Mouse (Mus musculus): Measurements from ENCODE around the gene Phactr2. TPM values are rescaled to one million over a fixed set of nuclear protein-coding genes. Genes with fewer than 3 reads are reported as not detected.

Gene Phactr2
- polyA plus RNA-seq, 1 experiment, result 6.7 TPM

DNA sequence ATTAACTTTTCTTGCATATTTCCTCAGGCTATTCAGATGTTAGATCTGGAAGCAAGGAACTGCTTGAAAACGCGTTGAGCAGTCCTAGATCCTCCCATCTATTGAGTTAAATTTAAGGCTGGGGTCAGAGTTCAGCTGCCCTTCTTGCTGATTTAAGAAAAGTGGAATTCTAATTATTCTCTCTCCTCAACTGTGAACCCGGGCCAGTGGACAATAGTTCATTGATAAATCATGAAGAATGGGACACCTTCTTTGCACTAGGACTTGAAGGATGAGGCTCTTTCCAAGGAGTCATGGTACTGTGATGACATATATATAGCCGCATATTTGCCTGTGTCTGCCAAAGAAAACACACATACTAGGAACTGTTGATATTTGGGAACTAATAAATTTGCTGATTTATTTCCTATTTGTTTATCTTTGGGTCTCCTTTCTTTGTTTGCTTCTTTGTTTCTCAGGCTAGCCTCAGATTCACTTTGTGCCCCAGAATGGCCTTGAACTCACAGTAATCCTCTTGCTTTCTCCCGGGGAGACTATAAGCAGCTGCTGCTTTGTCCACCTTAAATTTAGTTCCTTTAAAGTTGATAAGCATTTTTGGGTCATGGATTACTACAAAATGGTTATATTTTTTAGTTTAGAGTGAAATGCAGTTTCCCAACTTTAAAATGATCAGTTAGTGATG is 127.5 kb downstream of the Phactr2 start:
- TF ChIP-seq CTCF (IDR thresholded peaks at IDR 0.05; ENCODE audit: extremely low read depth, insufficient read depth, low read length), result no peak
- TF ChIP-seq POLR2A (IDR thresholded peaks at IDR 0.05; ENCODE audit: extremely low read depth, insufficient read depth, low read length), result no peak
- Histone ChIP-seq H3K4me3 (ENCODE audit: insufficient read depth, low read length) (no peak overlapping the region), H3K4me1 (ENCODE audit: control insufficient read depth, insufficient read depth, low read length) (no peaks in the 10 kb centered on the region), H3K27ac (ENCODE audit: insufficient read depth, low read length) (no peak overlapping the region)

- H3K27ac ChIP-seq (ENCODE audit: insufficient read depth, low read length), result no peak overlapping the region
- no peak overlapping the region for H3K4me3 ChIP-seq (ENCODE audit: insufficient read depth, low read length)
- no peak for TF ChIP-seq CTCF (IDR thresholded peaks at IDR 0.05; ENCODE audit: extremely low read depth, insufficient read depth, low read length)
- no peak for TF ChIP-seq POLR2A (IDR thresholded peaks at IDR 0.05; ENCODE audit: extremely low read depth, insufficient read depth, low read length)
- H3K4me1 ChIP-seq (ENCODE audit: control insufficient read depth, insufficient read depth, low read length), result peaks cover 2% of the 10 kb centered on the region; the same call in 1 of the 2 replicates
Observed at GRCm38 (mm10) chr10:13340583-13340982, 133.6 kb downstream of the Phactr2 start.

DNA sequence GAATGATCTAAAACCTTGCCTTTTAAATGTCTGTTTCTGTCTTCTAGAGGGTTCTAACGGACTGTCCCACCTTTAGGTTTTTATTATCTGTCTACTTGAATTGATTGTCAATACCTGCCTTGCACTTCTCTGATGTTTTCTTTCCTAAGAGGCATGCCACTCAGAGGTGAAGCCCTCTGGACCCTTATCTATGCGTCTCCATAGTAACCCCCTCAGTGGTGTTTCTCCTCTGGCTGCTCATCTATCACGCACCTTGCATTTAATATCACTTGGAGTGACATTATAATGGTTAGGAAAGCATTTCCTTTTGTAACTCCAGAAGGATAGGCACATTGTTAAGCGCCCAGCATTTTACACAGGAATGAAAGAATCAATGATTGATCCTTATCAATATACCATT is 137.2 kb downstream of the Phactr2 start:
- no peak for TF ChIP-seq POLR2A (IDR thresholded peaks at IDR 0.05; ENCODE audit: extremely low read depth, insufficient read depth, low read length)
- TF ChIP-seq CTCF (IDR thresholded peaks at IDR 0.05; ENCODE audit: extremely low read depth, insufficient read depth, low read length), result no peak
- Histone ChIP-seq H3K4me1 (ENCODE audit: control insufficient read depth, insufficient read depth, low read length) (peaks cover 2% of the 10 kb centered on the region; the same call in 1 of the 2 replicates), H3K4me3 (ENCODE audit: insufficient read depth, low read length) (no peak overlapping the region), H3K27ac (ENCODE audit: insufficient read depth, low read length) (no peak overlapping the region)

DNA sequence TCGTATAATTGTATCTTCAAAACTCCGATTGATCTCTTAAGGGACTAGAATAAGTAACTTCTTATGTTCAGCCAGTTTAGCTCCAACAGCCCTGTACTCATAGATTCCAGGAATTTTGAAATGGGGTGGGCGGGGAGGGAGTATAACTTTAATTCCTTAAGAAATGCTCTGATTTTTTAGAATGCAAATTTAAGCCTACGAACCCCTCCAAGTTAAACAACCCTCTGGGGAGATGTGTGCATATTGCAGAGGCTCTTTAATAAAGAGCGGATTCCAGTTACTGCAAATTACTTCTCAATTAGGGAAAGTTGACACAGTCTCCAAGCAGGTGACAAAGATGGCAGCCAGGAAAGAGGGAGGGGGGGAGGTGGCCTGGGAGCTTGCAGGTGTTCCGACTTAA is 138.4 kb downstream of the Phactr2 start:
- Histone ChIP-seq H3K4me1 (ENCODE audit: control insufficient read depth, insufficient read depth, low read length) (peaks cover 2% of the 10 kb centered on the region; the same call in 1 of the 2 replicates), H3K4me3 (ENCODE audit: insufficient read depth, low read length) (no peak overlapping the region), H3K27ac (ENCODE audit: insufficient read depth, low read length) (no peak overlapping the region)
- TF ChIP-seq POLR2A (IDR thresholded peaks at IDR 0.05; ENCODE audit: extremely low read depth, insufficient read depth, low read length), result no peak
- TF ChIP-seq CTCF (IDR thresholded peaks at IDR 0.05; ENCODE audit: extremely low read depth, insufficient read depth, low read length), result no peak

- Histone ChIP-seq H3K27ac (ENCODE audit: insufficient read depth, low read length) (no peak overlapping the region), H3K4me3 (ENCODE audit: insufficient read depth, low read length) (no peak overlapping the region), H3K4me1 (ENCODE audit: control insufficient read depth, insufficient read depth, low read length) (peaks cover 2% of the 10 kb centered on the region; the same call in 1 of the 2 replicates)
- TF ChIP-seq POLR2A (IDR thresholded peaks at IDR 0.05; ENCODE audit: extremely low read depth, insufficient read depth, low read length) (no peak), CTCF (IDR thresholded peaks at IDR 0.05; ENCODE audit: extremely low read depth, insufficient read depth, low read length) (no peak)
Observed at GRCm38 (mm10) chr10:13335347-13335746, 138.9 kb downstream of the Phactr2 start.

DNA sequence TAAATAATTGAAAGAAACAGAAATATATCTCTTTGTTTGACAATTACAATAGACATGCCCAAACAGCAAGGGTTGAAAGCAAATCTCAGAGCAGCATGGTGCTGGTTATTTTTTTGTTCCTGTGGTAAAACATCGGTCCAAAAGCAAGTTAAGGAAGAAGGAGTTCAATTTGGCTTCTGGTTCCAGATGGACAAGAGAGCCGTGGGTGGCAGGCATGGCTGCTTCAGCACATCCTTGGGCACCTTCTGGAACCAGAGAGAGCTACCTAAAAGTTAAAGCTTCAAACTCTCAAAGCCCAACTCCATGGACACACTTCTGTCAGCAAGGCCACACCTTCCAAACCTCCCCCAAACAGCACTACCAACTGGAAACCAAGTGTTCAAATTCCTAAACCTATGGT is 140.4 kb downstream of the Phactr2 start:
- TF ChIP-seq CTCF (IDR thresholded peaks at IDR 0.05; ENCODE audit: extremely low read depth, insufficient read depth, low read length) (no peak), POLR2A (IDR thresholded peaks at IDR 0.05; ENCODE audit: extremely low read depth, insufficient read depth, low read length) (no peak)
- Histone ChIP-seq H3K4me1 (ENCODE audit: control insufficient read depth, insufficient read depth, low read length) (no peaks in the 10 kb centered on the region), H3K27ac (ENCODE audit: insufficient read depth, low read length) (no peak overlapping the region), H3K4me3 (ENCODE audit: insufficient read depth, low read length) (no peak overlapping the region)

DNA sequence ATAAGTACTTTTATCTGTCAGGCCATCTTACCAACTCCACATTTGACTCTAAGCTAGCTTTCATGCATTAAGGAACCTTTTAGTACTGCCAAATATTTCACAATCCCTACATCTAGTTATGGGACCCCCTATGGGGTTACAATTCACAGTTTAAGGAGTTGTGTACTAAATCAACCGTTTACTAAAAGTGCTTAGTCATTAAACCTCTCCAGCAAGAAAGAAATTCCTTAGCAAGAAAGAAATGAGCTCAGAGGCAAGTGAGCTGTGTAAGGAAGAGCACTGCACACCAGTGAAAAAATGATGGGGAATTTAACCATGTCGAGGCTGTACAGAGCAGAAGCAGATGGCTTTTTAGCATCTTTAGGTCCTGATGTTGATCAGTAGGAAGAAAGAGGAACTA is 141.2 kb downstream of the Phactr2 start:
- no peak overlapping the region for H3K27ac ChIP-seq (ENCODE audit: insufficient read depth, low read length)
- H3K4me1 ChIP-seq (ENCODE audit: control insufficient read depth, insufficient read depth, low read length), result no peaks in the 10 kb centered on the region
- no peak overlapping the region for H3K4me3 ChIP-seq (ENCODE audit: insufficient read depth, low read length)
- TF ChIP-seq CTCF (IDR thresholded peaks at IDR 0.05; ENCODE audit: extremely low read depth, insufficient read depth, low read length) (no peak), POLR2A (IDR thresholded peaks at IDR 0.05; ENCODE audit: extremely low read depth, insufficient read depth, low read length) (no peak)

- no peak for TF ChIP-seq CTCF (IDR thresholded peaks at IDR 0.05; ENCODE audit: extremely low read depth, insufficient read depth, low read length)
- no peak for TF ChIP-seq POLR2A (IDR thresholded peaks at IDR 0.05; ENCODE audit: extremely low read depth, insufficient read depth, low read length)
- H3K4me3 ChIP-seq (ENCODE audit: insufficient read depth, low read length), result no peak overlapping the region
- H3K27ac ChIP-seq (ENCODE audit: insufficient read depth, low read length), result no peak overlapping the region
- no peaks in the 10 kb centered on the region for H3K4me1 ChIP-seq (ENCODE audit: control insufficient read depth, insufficient read depth, low read length)
Observed at GRCm38 (mm10) chr10:13331405-13332032, 142.7 kb downstream of the Phactr2 start.

GRCm38 (mm10) chr10:13328602-13329001 is 145.6 kb downstream of the Phactr2 start:
- H3K27ac ChIP-seq (ENCODE audit: insufficient read depth, low read length), result no peak overlapping the region

More at GRCm38 (mm10) chr10:13328602-13329001, 145.6 kb downstream of the Phactr2 start:
- TF ChIP-seq CTCF (IDR thresholded peaks at IDR 0.05; ENCODE audit: extremely low read depth, insufficient read depth, low read length) (no peak), POLR2A (IDR thresholded peaks at IDR 0.05; ENCODE audit: extremely low read depth, insufficient read depth, low read length) (no peak)
- Histone ChIP-seq H3K4me3 (ENCODE audit: insufficient read depth, low read length) (no peak overlapping the region), H3K4me1 (ENCODE audit: control insufficient read depth, insufficient read depth, low read length) (no peaks in the 10 kb centered on the region)

Measured in cortical plate, adult 2 months (tissue).